Mouse (Mus musculus) retina, adult 2 months (tissue): ENCODE measurements around the gene Pmvk.

Source experiments
- DNase-seq: peaks from one replicate; pipeline ENCODE4 v3.0.0-alpha.2; 2012; ENCODE audit warnings: low read depth, low spot score

Gene Pmvk

GRCm38 (mm10) chr3:89473838-89474237 is 19.5 kb downstream of the Pmvk start:
- no peak for DNase-seq

DNA sequence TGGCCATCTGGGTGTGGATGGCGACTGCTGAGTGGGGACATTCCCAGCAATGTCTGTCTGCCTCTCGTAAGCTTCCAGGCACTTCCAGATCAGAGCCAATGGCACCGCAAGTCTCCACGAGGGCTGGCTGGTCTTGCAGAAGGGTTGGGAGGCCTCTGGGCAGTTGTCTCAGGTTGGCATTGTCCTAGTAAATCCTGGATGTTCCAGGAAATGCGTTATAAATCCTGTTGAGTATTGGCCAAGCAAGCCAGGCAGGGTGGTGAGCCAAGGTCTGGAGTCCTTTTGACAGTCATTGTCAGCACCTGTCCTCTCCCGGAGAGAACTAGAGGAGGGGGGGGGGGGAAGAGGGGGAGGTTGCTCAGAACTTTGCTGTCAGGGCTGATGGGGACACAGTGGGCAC is 24.7 kb downstream of the Pmvk start:
- DNase-seq, result no peak

GRCm38 (mm10) chr3:89481488-89481887 is 27.1 kb downstream of the Pmvk start:
- DNase-seq, result no peak

- DNase-seq, result no peak
Observed at GRCm38 (mm10) chr3:89482249-89482648, 27.9 kb downstream of the Pmvk start.

DNA sequence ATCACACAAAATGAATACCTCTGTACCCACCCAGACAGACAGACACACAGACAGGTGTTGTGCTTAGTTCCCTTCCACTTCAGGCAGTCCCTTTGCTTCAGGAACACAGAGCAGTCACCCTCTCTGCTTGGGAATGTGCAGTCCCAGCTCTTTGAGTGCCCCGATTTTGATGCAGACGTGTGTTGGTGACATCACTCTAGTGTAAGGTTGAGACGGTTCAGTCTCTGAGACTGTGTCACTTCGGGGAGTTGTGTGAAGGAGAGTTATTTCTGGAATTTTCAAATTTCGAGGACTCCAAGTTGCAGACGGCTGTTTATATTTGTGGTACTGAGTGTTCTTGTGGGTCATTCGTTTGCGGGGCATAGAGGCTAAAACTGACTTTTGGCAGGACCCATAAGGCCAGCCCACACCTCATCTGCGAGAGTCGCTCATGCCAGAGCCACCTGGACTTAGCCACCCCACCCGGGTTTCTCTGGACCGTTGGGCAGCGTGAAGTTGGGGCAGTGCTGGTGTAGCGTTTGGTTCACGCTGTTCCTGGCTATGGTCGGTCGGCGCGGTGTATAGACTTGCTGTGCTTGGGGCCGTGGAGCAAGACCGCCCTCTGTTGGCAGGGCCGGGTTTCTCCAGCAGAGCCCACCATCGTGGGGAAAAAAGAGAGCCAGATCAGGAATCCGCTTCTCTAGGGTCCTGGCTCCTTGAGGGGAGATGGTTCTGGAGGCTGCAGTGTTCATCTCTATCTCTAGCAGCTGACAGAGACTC is 30.6 kb downstream of the Pmvk start:
- peak; percentile 40 for DNase-seq

GRCm38 (mm10) chr3:89486111-89486510 is 31.8 kb downstream of the Pmvk start:
- no peak for DNase-seq

DNA sequence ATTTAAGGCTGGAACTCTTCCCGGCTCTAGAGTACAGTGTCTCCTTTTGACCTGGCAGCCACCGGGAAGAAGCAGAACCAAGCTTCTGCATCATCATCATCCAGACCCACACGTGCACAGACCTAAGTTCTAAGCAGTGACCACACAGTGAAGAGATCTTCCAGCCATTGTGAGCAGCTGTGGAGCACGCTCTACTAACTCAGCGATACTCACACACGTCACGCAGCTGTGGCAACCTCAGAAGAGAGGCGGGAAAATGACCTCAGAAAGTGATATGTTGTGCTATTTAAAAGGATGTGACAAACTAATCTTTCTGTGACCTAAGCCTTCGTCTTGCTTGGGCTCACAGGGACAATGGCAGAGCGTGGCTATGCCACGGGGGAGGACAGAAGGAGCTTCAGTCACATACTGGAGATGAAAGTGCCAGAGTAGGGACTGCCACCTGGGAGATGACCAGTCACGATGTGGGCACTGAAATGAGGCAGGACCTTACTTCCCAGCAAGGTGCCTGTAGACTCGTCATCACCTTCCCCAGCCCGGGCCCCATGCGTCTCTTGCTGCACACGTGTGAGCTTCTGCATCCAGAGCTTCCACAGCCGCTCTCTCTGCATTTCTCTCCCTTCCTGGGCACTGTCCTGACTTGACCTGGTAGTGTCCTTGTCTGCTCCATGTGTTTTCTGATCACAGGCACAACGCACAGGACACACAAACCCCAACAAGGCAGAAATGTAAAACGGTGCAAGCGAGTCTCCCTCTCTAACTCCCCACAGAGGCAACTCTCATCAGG is 32.8 kb downstream of the Pmvk start:
- DNase-seq, result no peak

DNA sequence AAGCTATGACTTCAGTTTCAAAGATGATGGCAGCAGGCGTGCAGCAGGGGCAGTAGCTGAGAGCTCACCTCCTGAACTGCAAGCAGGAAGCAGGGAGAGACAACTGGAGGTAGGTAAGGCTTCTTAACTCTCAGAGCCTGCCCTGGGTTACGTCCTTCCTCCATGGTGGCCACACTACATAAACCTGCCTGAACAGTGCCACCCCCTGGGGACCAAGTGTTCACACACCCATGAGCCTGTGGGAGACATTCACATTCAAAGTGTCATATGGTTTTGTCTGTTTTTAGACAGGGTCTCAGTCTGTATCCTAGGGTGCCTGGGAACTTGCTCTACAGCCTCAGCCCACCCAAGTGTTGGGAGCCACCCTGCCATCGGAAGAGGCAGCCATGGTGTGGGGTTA is 36.4 kb downstream of the Pmvk start:
- DNase-seq, result no peak

GRCm38 (mm10) chr3:89491559-89491958 is 37.2 kb downstream of the Pmvk start:
- no peak for DNase-seq

GRCm38 (mm10) chr3:89492701-89493151 is 38.4 kb downstream of the Pmvk start:
- DNase-seq, result no peak

DNA sequence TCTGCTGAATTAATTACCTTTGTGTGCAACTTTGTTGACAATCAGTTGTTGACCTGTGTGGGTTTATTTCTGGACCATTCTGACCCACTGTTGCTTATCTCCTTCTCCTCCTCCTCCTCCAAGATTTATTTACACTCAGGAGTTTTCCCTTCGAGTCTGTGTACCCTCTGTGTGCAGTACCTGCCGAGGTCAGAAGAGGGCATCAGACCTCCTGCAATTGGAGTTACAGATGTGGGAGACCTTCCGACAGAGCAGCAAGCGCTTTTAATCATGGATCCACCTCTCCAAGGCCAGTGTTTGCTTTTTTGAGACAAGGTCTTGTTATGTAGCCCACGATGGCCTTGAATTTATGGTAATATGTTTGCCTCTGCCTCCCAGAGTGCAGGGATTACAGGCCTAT is 40.3 kb downstream of the Pmvk start:
- no peak for DNase-seq

- no peak for DNase-seq
Observed at GRCm38 (mm10) chr3:89496366-89496765, 42.0 kb downstream of the Pmvk start.

DNA sequence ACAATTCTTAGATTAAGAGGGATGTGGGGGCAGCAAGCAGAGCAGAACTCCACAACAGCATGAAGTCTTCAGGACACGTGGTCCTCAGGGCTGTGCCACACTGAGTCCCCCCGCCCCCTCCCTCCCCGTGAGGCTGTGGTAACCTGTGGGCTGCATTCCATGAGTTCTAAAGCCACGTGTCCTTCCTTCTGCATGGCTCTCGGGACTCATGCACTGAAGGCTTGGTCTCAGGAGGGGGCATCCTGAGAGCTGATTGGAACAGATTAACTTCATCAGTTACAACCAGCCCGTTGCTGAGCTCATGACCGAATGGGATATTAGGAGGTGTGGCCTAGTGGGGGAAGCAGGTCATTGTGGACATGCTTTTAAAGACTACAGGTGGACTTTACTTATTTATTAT is 45.4 kb downstream of the Pmvk start:
- DNase-seq, result no peak

- no peak for DNase-seq
Observed at GRCm38 (mm10) chr3:89501486-89501885, 47.1 kb downstream of the Pmvk start.

DNA sequence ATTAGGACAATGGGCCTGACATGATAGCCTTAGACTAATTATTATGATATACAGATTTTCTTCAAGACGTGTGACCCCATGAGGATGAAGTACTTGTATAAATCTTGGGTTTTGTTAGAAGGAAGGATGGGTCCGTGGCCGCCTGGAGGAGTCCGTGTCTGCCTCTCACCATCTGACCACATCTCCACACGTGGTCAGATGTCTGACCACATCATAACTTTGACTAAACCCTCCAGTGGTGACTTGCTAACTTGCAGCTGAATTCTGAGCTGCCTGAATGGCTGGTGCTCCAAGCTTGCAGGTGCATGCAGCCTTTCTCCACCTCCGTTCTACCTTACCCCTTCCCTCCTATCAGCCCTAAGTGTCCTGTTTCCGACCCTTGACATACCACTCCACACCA is 48.2 kb downstream of the Pmvk start:
- no peak for DNase-seq

DNA sequence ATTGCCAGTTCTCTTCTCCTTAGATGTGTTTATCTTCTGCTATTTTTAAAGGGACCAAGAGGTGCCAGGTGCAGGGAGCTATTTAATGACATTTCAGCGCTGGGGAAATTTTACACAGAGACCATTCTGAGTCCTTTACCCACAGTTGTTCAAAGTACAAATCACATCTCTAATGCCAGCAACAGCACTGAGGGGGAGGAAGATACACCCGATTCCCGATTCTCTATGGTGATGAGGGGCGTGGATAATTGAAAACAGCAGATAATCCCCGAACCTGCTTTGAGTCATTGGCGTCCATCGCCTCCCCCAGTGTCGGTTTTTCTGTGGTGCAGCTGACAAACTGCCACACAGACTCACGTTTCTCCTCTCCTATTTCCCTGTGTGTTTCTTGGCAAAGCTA is 53.7 kb downstream of the Pmvk start:
- DNase-seq, result no peak

- no peak for DNase-seq
Observed at GRCm38 (mm10) chr3:89510979-89511378, 56.6 kb downstream of the Pmvk start.

- DNase-seq, result no peak
Observed at GRCm38 (mm10) chr3:89511400-89511799, 57.1 kb downstream of the Pmvk start.

DNA sequence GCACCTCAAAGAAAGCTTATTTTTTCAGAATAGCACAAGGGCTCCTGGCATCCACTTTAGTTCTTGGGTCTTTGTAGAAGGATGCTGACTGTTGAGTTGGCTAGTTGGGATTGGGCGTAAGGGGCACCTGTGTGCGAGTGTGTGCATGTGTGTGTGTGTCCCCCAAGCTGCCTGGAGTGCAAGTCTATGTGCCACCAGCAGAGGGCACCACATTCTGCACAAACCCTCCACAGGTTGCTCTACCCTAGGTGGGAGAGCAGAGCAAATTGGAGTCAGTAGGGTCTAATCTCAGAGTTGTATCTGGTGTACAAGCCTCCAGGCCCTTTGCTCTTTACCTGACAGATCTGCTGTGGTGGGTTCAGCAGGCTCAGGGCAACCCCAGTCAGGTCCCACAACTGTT is 57.9 kb downstream of the Pmvk start:
- DNase-seq, result no peak

- DNase-seq, result no peak
Observed at GRCm38 (mm10) chr3:89515444-89515843, 61.1 kb downstream of the Pmvk start.

GRCm38 (mm10) chr3:89516321-89516720 is 62.0 kb downstream of the Pmvk start:
- DNase-seq, result no peak
